Mouse (Mus musculus) cerebellum, postnatal 25 days (tissue): ENCODE measurements at regions not wholly inside any gene's neighbourhood (a gene's known extent, or its start where the extent isn't known, plus 50 kb on each side); places are given as distances from the start of the nearest gene placed in this dataset.

Experiments
- DNase-seq, 2 experiments: peaks; one replicate each; pipeline ENCODE4 v3.0.0; 2021; ENCODE audit warnings: mixed read lengths in 2 of 2

DNA sequence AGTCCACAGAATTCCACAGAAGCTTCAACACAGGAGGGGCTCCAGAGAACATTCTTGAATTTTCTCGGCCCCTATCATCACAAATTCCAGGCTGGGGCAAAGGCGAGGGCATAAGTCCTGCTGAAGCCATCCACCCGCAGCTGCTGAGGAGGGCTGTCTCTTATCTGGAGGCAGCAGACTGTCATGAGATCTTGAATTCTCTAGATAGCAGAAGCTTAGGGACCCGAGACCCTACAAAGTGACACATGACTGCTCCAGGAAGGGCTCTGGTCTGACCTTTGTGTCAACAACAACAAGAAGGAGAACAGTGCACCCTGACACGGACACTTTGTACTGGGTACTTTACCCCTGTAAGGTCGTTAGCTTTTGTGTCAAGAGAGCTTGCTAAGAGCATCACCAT lies 57.2 kb downstream of the Lao1 start:
- DNase-seq, result no peak

DNA sequence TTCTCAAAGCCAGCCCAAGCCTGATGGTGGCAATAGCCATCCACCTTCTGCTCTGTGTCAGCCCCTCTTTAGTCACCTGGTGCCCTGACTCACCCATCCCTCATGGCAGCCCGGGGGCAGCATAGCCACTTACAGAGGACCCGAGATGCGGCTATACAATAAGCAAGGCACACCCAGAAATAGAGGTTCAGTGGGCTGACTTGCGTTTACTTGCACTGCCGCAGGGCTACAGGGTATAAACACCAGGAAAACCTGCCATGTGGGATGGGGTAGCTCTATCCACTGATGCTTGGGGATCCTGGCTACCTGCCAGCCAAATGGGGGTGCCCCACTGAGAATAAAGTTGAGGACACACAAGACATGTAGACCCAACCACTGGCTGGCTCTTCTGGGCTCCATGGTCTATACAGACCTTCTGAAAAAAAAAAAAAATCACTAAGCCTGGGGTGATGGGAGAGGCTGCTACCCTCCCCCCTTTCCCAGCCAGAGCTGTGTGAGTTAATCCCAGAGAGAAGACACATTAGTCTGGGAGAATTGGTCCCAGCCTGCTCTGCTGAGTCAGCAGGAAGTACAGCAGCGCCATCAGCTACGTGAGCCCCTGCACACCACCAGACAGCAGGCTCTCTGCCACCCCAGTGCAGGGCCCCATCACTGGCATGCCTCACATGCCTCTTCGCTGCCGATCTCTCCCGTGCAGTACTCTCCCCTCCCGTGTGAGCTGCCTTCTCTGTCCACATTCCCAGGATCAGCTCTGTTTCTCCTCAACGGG lies 57.8 kb downstream of the Lao1 start:
- DNase-seq, result no peak

DNA sequence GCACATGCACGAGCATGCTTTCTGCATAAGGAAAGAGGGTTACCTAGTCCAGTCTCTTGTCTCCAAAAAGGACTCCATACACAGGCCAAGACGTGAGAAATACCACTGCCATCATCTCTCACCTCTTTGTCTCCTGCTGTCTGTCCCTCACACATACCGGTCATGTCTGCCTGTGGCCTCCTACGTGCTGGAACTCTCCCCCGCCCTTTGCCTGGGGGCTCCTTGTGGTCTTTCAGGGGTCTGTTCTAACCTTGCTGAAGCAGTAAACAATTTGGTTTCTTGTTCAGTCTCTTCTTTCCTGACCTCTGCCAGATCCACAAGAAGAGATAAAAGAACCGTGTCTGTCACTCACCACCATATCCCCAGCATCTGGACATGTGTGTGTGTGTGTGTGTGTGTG lies 61.0 kb downstream of the Lao1 start:
- no peak for DNase-seq

DNA sequence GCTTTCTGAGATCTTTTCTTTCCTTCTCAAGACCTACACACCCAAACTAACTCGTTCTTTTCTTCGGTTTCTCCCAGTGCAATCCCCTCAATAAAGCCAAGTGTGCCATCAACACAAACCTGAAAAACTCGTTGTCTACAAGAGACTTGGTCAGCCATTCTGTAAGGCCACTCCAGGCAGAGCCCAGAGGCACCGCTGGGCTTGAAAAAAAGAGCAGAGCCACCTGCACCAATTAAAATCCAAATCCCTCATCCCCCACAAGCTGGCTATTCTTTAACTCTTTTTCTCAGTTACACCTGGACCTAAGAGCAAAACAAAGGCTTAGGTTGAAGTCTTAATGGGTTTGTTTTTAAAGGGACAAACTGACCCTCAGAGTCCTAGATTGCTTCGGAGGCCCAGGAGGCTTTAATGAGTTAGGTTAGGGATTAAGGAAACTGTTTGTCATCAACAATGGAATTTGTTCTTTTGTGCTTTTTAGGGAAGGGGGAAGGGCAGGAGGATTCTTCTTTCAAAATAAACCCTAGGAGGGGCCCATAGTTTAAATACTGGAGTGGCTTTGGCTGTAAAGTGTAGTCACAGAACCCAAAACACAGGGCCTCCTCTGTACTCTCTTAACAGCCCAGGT lies 65.0 kb downstream of the Lao1 start:
- DNase-seq, result no peak

DNA sequence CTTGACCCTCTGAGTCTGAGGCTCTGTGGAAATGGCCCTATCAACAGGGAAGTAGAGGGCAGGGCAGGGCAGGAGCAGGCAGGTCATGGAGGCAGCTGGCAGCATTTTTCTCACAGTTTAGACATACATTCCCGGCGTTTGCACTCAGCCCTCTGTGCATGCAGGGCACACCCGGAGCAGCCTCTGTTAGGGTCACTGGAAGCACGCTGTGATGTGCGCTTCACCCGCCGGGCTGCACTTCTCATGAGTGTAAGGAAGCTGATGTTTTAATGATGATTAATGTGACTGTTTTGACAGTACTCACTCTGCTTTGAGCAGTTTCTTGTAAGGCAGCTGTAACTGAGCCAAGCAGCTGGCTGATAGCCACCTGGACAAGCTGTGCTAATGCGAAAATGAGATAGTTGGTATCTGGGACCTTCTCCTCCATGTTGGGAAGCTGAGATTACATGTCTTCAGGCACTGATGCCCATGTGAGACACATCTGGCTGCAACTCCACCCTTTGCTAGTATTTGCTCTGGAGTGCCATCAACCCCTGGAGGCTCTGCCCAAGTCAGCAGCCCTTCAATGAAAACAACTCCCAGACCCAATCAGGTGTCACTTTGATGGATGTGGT lies 66.9 kb downstream of the Lao1 start:
- DNase-seq, result no peak

DNA sequence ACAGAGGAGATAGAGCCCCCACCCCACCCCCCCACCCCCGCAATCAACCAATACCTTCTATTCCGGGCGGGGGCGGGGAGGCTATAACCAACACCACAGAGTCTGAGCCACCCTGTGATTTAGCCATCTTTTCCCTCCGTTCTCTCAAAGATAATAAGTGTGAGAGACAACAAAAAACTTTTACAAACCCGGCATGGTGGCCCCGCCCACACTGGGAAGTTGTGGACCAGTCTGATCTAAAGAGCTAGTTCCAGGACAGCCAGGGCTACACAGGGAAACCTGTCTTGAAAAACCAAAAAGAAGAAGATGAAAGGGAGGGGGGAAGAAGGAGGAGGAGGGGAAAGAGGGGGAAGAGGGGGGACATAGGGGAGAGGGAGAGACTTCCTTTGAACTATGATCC lies 67.7 kb downstream of the Lao1 start:
- DNase-seq, result no peak

DNA sequence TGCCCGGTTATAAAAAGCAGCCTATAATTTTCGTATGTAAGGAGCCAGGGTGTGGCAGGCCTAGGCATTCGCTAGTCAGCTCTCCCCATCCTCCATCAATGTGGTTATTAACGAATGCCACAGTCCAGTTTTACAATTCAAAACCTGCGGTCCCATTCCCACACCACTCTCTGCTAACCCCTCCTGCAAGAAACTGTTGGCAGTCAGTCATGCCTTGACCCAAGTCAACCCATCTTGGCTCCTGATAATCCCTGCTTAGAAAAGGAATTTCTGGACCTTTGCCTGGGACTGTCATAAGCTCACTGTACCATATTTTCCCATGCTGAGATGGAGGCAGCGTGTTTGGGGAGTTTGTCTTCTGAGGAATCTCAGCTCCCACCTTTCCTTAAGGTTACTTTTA lies 68.4 kb downstream of the Lao1 start:
- DNase-seq, result no peak

DNA sequence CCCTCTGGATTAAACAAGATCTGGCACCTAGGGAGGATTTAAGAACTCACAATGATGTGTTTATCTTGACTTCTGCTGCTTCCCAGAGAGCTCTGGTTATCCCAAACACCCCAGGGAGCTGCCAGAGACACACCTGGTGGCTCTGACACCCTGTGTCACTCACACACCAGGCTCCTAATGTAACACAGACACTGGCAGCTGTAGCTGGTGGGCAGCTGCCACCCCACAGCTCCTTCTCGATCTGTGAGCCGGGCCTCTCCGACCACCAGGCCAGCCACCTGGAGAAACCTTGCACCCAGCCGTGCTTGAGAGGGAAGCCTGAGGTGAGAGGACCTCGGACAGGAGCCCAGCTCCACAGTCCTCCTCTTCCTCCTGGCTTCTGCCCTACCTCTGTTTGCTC lies 69.5 kb downstream of the Lao1 start:
- no peak for DNase-seq

DNA sequence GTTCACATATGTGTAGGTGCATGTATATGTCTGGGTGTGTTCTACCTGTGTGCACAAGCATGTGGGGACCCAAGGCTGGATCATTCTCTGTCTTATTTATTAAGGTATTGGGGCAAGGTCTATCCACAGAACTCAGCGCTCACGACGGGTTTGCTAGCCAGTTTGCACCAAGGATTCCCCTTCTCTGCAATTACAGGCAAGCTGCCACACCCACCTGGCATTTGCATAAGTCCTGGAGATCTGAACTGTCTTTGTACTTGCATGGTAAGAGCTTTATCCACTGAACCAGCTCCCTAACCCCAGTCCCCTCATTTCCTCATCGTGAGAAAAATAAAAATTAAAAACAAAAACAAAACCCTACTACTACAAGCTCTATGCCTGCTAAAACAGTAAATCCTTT lies 71.6 kb downstream of the Lao1 start:
- no peak for DNase-seq

DNA sequence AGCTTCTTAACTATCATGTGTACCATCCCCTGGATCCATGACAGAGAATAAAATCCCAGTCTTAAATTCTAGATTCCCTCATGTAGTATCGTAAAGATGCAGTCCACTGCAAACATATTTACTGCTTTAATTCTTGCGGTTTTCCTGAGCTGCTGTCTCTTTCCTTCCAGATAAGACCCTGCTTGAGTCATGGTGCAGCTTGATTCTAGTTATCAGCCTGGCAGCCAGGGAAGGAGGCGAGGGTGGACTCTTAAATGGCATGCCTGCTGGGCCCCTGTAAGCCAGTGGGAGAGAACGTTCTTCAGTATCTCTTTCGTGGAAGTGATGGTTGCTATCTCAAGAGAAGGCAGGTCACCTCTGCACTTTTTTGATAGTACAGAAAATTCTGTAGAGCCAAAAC lies 71.9 kb upstream of the Slc2a1 start:
- DNase-seq, result no peak

DNA sequence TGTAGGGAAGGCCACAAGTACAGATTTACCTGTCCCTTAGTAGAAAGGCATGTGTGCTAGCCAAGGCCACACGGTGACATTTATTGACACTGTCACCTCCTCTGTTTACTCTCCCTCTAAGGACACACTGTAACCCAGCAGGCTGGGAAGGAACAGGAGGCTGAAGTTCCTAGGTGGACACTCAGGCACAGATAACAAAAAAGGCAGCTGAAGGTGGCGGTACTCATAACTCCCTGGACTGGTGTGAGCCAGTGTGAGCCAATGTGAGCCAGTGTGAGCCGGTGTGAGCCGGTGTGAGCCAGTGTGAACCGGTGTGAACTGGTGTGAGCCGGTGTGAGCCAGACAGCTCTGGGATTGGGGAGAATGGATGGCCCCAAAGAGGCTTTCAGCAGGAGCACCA lies 68.5 kb upstream of the Slc2a1 start:
- DNase-seq, result no peak

DNA sequence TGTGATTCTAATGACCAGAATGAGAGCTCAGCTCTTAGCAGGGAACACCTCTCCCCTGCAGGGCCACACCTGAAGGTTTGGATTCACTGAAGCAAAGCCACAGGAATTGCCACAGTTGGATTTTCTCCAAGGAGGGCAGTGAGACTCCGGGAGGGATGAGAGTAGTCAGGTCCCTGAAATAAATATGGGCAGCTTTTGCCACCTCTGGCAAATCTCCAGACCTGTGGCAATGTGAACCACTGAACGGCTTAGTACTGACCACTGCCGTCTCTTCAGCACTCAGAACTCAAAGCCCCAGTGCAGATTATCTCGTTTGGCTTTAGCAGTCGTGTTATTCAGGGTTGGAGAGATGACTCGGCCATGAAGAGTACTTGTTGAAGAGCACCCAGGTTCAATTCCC lies 66.9 kb upstream of the Slc2a1 start:
- DNase-seq, result peak; percentile 37 to 56

DNA sequence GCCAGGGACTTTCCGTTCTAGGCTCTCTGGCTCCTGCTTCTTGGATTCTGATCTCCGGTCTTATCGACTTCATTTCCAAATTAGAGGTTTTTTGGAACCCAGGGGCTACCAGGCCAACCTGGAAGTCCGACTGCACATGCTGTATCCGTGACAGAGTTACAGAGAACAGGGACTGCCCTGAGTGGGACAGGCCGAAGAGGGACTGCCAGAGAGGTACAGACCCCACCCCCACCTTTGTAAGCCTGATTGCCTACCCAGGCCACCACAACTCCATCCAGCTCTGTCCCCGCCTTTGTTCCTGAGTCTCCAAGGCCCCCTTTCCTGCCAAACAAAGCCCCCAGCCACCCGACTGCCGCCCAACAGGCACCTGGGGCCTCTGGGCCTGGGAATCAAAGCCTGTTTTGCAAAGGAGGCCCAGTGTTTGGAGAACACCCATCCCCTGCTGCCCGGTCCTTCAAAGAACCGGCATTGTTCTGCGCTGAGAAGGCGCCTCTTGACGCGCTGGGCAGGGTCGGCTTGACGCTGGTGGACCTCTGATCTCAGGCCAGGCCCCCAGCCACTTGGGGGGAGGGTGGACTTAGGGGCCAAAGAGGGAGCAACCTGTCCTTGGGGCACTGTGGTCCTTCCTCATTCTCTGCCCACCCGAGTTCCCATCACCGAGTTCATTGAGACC lies 64.4 kb upstream of the Slc2a1 start:
- no peak for DNase-seq

DNA sequence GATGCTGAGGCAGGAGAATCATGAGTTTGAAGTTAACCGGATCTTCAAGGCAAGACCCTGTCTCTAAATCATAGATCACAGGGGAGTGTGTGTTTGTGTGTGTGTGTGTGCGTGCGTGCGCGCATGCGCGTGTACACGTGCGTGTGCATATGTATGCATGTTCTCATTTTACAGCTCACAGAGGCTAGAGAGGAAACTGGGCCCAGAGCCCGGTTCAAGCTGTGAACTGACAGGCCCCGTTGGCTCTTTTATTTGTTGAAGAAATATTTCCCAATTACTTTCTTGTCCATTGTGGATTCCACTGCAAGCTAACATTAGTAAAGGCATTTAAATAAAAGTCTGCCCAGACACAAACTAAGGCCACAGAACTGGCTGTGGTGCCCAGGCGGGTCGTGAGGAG lies 63.7 kb upstream of the Slc2a1 start:
- DNase-seq, result peak; percentile 28 to 60

DNA sequence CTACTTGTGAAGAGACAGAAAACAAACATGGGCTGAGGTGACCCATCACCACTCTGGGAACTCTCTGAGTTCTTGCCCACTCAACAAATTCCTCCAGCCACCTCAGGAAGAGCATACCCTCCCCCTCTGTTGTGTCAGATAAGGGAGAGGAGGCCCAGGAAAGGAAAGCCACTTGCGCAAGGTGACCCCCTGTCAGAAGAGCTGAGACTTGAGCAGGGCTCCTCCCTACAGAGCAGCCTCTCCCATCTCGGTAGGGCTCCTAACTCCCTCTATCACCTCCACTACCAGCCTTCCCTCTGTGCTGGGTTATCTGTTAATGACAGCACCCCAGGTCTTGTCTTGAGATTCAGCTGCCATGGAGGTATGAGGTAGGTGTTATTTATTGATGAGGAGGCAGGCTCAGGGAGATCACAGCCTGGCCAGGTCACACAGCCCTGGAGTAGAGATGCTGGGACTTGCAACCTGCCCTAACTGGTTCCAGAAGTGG lies 57.6 kb upstream of the Slc2a1 start:
- no peak for DNase-seq

DNA sequence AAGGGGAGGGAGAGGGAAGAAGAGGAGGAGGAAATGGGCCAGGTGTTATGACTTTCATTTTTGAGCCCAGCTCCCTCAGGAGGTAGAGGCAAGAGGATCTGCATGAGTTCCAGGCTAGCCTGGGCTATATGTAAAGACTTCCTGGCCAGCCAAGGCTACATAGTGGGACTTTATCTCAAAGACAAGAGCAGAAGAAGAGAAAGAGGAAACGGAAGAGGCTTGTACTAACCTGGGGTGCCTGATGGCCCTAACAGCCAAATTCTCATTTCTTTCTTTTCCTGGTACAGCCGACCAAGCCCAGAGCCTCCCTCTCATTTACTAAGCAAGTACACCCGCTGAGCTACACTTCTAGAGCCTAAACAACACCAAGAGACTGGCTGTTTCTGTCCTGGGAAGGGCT lies 56.0 kb upstream of the Slc2a1 start:
- DNase-seq, result no peak

DNA sequence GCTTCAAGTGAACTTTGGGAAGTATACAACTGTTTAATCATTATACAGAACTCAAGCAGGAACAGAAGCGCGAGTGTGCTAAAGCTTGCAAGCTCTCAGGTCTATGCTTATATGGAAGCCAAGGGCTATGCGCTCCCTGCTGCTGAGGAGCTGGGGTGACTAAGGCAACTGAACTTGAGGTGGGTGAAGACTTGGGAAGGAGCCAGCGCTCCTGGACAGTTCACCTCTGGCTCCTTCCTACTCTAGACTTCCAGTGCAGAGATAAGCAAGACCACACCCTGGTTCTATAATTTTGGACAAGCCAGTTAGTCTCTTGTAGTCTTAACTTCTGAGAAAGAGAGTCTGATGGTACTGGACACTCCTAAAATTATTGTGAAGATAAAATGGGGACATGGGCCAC lies 55.3 kb upstream of the Slc2a1 start:
- no peak for DNase-seq

DNA sequence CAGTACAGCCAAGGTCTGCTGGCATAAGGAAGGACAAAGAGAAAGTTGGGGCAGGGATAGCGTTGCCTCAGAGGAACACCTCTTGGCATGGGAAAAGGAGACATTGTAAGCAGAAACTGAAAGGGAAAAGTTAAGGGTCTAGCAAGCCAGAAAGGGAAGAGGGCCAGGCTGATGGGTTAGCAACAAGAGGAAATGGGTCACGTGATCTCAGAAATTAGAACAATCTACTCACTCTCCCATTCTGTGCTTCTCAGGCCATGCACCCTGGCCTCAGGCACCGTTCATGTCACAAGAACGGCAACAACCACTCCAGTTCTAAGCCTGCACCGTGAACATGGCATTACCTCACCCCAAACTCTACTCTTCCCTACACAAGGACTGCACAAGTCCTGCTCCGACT lies 54.8 kb upstream of the Slc2a1 start:
- DNase-seq, result no peak

DNA sequence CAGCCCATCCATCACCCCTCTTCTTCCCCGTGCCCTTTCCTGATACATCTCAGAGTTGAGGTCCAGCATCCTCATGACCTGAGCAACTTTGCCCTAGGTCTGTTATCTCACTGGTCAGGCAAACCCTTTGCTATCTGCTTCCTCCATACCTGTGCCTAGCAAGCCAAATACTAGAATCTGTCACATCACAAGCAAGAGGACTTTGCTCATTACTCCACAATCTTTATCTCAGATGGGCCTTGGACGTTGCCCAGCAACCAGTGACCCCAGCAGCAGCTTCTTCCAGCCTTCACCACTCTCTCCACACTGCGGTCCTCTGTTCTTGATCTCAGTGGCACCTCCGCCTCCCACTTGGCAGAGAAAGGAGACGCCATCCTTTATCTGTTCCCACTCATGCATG lies 54.4 kb upstream of the Slc2a1 start:
- no peak for DNase-seq

DNA sequence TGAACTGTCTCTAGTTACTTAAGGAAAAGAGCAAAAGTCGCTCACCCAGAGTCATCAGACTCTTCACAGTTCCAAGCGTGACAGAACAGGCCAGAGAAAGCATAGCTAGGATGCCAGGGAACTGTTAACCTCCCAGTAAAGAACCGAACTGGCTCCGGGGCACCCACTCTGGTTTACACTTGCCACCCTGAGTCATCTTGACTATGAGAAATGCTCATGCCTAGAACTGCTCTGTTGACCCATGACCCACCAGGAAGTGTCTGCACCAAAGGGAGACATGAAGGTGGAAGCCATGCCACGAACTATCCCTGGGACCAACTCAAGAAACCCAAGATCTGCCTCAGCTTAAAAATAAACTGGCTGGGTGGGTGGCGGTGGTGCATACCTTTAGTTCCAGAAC lies 51.3 kb upstream of the Slc2a1 start:
- no peak for DNase-seq

DNA sequence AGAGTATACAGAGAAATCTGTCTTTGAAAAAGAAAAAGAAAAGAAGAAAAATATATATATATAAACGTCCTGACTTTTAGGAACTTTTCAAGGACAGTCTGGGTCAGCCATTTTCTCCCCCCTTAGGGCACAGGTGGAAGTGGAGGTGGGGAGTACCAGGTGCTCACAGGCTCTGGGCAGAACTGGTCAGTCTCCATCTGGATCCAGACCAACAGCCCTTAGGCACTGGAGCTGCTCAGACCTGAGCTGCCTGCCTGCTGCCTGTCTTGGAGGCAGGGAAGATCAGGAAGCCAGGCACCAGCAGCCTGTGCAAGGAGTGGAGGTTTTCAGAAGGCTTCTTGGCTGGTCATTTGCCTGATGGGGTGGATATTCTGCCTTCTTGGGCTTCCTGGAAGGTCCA lies 50.7 kb upstream of the Slc2a1 start:
- peak in 1 of 2 experiments; percentile 37 for DNase-seq
